Mouse (Mus musculus): ENCODE results near the gene Gcfc2.

GRCm38 (mm10) chr6:81971196-81971595 is 47.7 kb downstream of the Gcfc2 start:
- TF ChIP-seq CTCF (IDR thresholded peaks at IDR 0.05; ENCODE audit: low read depth, low read length) = no peak
- TF ChIP-seq POLR2A (IDR thresholded peaks at IDR 0.05; ENCODE audit: extremely low read depth, insufficient read depth, low read length) = no peak

Measured in liver, adult 2 months (tissue).